Mouse (Mus musculus) ES-Bruce4 (cell line): Measurements from ENCODE around the gene Gpr39. TPM values are rescaled to one million over a fixed set of nuclear protein-coding genes. Genes with fewer than 3 reads are reported as not detected.
A peak's percentile ranks its signal among the peaks of the same experiment; 100 is the strongest.

Experiments used
- H3K27ac ChIP-seq: 2 replicates; pipeline ENCODE4 v1.5.1; 2012; ENCODE audit warnings: low read length, inconsistent platforms; ENCODE audit not compliant: insufficient read depth
- H3K27me3 ChIP-seq: 2 replicates; pipeline ENCODE4 v1.6.1; 2012; ENCODE audit warnings: mild to moderate bottlenecking, low read length, inconsistent platforms; ENCODE audit not compliant: control insufficient read depth, poor library complexity, insufficient read depth, severe bottlenecking
- H3K36me3 ChIP-seq: 2 replicates; pipeline ENCODE4 v1.6.1; 2012; ENCODE audit warnings: inconsistent platforms, mild to moderate bottlenecking, low read length, moderate library complexity; ENCODE audit not compliant: control insufficient read depth, poor library complexity, insufficient read depth, severe bottlenecking
- H3K4me1 ChIP-seq: one replicate; pipeline ENCODE4 v1.8.1; 2011; ENCODE audit warnings: low read length; ENCODE audit not compliant: control insufficient read depth, insufficient read depth
- H3K4me3 ChIP-seq: 2 replicates; pipeline ENCODE4 v1.5.1; 2011; ENCODE audit warnings: low read depth, mild to moderate bottlenecking, low read length
- H3K9ac ChIP-seq: 2 replicates; pipeline ENCODE4 v1.6.1; 2012; ENCODE audit warnings: low read depth, mild to moderate bottlenecking, inconsistent platforms; ENCODE audit not compliant: poor library complexity, severe bottlenecking
- H3K9me3 ChIP-seq: replicated peaks from 2 replicates; pipeline ENCODE4 v1.6.1; 2012; ENCODE audit warnings: mild to moderate bottlenecking, low read length, inconsistent platforms; ENCODE audit not compliant: control insufficient read depth, poor library complexity, insufficient read depth, severe bottlenecking
- CTCF ChIP-seq: IDR thresholded peaks from one replicate; pipeline ENCODE4 v1.8.1; 2011; ENCODE audit warnings: low read depth, low read length
- EP300 ChIP-seq: IDR thresholded peaks from 2 replicates; pipeline ENCODE4 v1.6.1; 2011; ENCODE audit warnings: low read depth, low read length; ENCODE audit not compliant: insufficient read depth
- POLR2A ChIP-seq: IDR thresholded peaks from one replicate; pipeline ENCODE4 v1.8.1; 2011; ENCODE audit warnings: low read length; ENCODE audit not compliant: insufficient read depth
- polyA plus RNA-seq: library from polyadenylated mRNA; stranded (reverse); fragments of >200 nt; gene quantifications from 2 replicates; pipeline ENCODE4 v1.2.4, GENCODE M21; 2011; ENCODE audit warnings: low read depth; ENCODE audit not compliant: missing spikeins, insufficient read depth, insufficient read length

Gpr39 gene
- polyA plus RNA-seq, 1 experiment: 0.93 TPM

- H3K4me1 ChIP-seq: no peaks in the 10 kb centered on the region
- H3K9me3 ChIP-seq: no peaks in the 10 kb centered on the region
- H3K27ac ChIP-seq: no peak overlapping the region
- H3K4me3 ChIP-seq: 0 out of 2 replicates have a peak overlapping the region, but pooled peaks have one; percentile 19
- no peak overlapping the region for H3K9ac ChIP-seq
- H3K36me3 ChIP-seq: no peaks in the 10 kb centered on the region
- TF ChIP-seq CTCF: peak; percentile 29
- no peak for TF ChIP-seq EP300
- no peaks in the 10 kb centered on the region; the same call in 1 of the 2 replicates for H3K27me3 ChIP-seq
These were observed 233.5 kb downstream of the Gpr39 start for GRCm38 (mm10) chr1:125910211-125910870.

- H3K27ac ChIP-seq: no peak overlapping the region
- no peak overlapping the region for H3K9ac ChIP-seq
- TF ChIP-seq EP300 (no peak), CTCF (no peak), POLR2A (no peak)
- H3K9me3 ChIP-seq: no peaks in the 10 kb centered on the region
- no peaks in the 10 kb centered on the region; the same call in 1 of the 2 replicates for H3K27me3 ChIP-seq
- H3K36me3 ChIP-seq: no peaks in the 10 kb centered on the region
- no peak overlapping the region for H3K4me3 ChIP-seq
- H3K4me1 ChIP-seq: no peaks in the 10 kb centered on the region
These were observed 234.1 kb downstream of the Gpr39 start for GRCm38 (mm10) chr1:125910871-125911265.

GRCm38 (mm10) chr1:125911337-125911900 is 234.6 kb downstream of the Gpr39 start:
- TF ChIP-seq EP300: no peak

GRCm38 (mm10) chr1:125911901-125912445 is 235.2 kb downstream of the Gpr39 start:
- Histone ChIP-seq H3K9me3 (no peaks in the 10 kb centered on the region), H3K27me3 (no peaks in the 10 kb centered on the region; the same call in 1 of the 2 replicates), H3K9ac (no peak overlapping the region; the same call in 1 of the 2 replicates), H3K27ac (no peak overlapping the region), H3K36me3 (no peaks in the 10 kb centered on the region), H3K4me1 (no peaks in the 10 kb centered on the region), H3K4me3 (peak overlapping the region; percentile 57)
- TF ChIP-seq POLR2A (no peak), EP300 (no peak), CTCF (no peak)

More at GRCm38 (mm10) chr1:125911337-125911900, 234.6 kb downstream of the Gpr39 start:
- Histone ChIP-seq H3K36me3 (no peaks in the 10 kb centered on the region), H3K27ac (no peak overlapping the region), H3K9me3 (no peaks in the 10 kb centered on the region), H3K4me3 (peak overlapping the region; percentile 57), H3K4me1 (no peaks in the 10 kb centered on the region), H3K27me3 (no peaks in the 10 kb centered on the region; the same call in 1 of the 2 replicates), H3K9ac (no peak overlapping the region; the same call in 1 of the 2 replicates)

- no peaks in the 10 kb centered on the region; the same call in 1 of the 2 replicates for H3K27me3 ChIP-seq
- H3K4me1 ChIP-seq: no peaks in the 10 kb centered on the region
- no peak within 1 kb of the TSS; the same call in 1 of the 2 replicates for H3K9ac ChIP-seq
- no peaks in the 10 kb centered on the region for H3K9me3 ChIP-seq
- no peak within 1 kb of the TSS for H3K27ac ChIP-seq
- H3K4me3 ChIP-seq: peak within 1 kb of the TSS; percentile 48
- H3K36me3 ChIP-seq: no peaks in the 10 kb centered on the region
- no peak for TF ChIP-seq CTCF
- no peak for TF ChIP-seq EP300
- no peak for TF ChIP-seq POLR2A
These were observed 236.1 kb downstream of the Gpr39 start, which contains the start of gene Lypd1 for GRCm38 (mm10) chr1:125912601-125913600. Gene Lypd1, minus strand, starts transcription at chr1:125913101.
